Mouse (Mus musculus) neural tube, embryonic 12.5 days (tissue): ENCODE measurements around the gene Amotl1. TPM values are rescaled to one million over a fixed set of nuclear protein-coding genes. Genes with fewer than 3 reads are reported as not detected.

ENCODE experiments used
- ATAC-seq: fragments of 200-750 bp; cut with Nextera tagmentation; 2 replicates; pipeline ENCODE4 v1.8.0; 2017; ENCODE audit warnings: low read depth, mild to moderate bottlenecking, moderate TSS enrichment, moderate library complexity; ENCODE audit not compliant: low FRiP score
- H3K27ac ChIP-seq: fragments of 300-500 bp; sonication (generic); 2 replicates; pipeline ENCODE4 v1.5.1; 2016
- H3K27me3 ChIP-seq: fragments of 300-500 bp; sonication (generic); replicated peaks from 2 replicates; pipeline ENCODE4 v1.6.1; 2016; ENCODE audit warnings: mild to moderate bottlenecking
- H3K36me3 ChIP-seq: fragments of 300-500 bp; sonication (generic); 2 replicates; pipeline ENCODE4 v1.6.1; 2016; ENCODE audit warnings: mild to moderate bottlenecking
- H3K4me1 ChIP-seq: fragments of 300-500 bp; sonication (generic); 2 replicates; pipeline ENCODE4 v1.6.1; 2016
- H3K4me2 ChIP-seq: fragments of 300-500 bp; sonication (generic); replicated peaks from 2 replicates; pipeline ENCODE4 v1.6.1; 2016; ENCODE audit warnings: mild to moderate bottlenecking
- H3K4me3 ChIP-seq: fragments of 300-500 bp; sonication (generic); 2 replicates; pipeline ENCODE4 v1.5.1; 2016
- H3K9ac ChIP-seq: fragments of 300-500 bp; sonication (generic); 2 replicates; pipeline ENCODE4 v1.6.1; 2016; ENCODE audit warnings: mild to moderate bottlenecking
- H3K9me3 ChIP-seq: fragments of 300-500 bp; sonication (generic); 2 replicates; pipeline ENCODE4 v1.6.1; 2016; ENCODE audit warnings: mild to moderate bottlenecking
- WGBS: fragments of 180-500 bp; shearing (Covaris S2); methylation state at CpG from one replicate; pipeline ENCODE4 v1.1.7; 2016; 5-methylcytosine and 5-hydroxymethylcytosine counted together
- polyA plus RNA-seq: library from polyadenylated mRNA; unstranded; fragments of >200 nt; fragmentation: Nextera tagmentation; extraction: Ambion mirVana; gene quantifications from 2 replicates; pipeline ENCODE4 v1.2.1, GENCODE M21; 2016

Gene Amotl1
- polyA plus RNA-seq, 1 experiment from 2014 or later: 13.5 TPM

DNA sequence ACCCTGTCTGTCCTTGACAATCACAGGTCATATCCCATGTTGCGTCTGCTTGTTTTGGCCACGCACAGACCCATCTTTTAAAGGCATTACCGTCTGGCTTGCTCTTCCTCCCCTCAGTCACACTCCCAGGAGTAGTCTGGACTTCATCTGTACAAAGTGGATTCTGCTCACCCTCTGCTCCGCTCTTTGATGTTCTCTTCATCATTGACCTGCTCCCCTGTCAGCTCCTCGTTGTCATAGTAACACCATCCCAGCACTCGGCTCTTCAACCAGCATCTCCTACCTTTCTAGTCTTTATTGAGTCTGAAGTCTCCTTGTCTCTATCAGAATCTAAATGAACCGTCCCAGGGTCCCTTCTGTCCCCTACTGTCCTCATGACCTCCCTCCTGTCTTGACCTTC lies 9.3 kb downstream of the Amotl1 start:
- H3K27ac ChIP-seq: no peak overlapping the region

GRCm38 (mm10) chr9:14634155-14634554 lies 10.7 kb downstream of the Amotl1 start:
- 20% methylated on average over 15 of the region's 15 CpGs for WGBS
- ATAC-seq: peak; percentile 89

More for the DNA sequence above, 9.3 kb downstream of the Amotl1 start:
- Histone ChIP-seq H3K4me3 (no peak overlapping the region), H3K9me3 (no peaks in the 10 kb centered on the region), H3K4me1 (peaks cover 16% of the 10 kb centered on the region), H3K36me3 (no peaks in the 10 kb centered on the region), H3K27me3 (0 out of 2 replicates have a peak, but pooled peaks cover 3% of the 10 kb centered on the region), H3K4me2 (no peak overlapping the region), H3K9ac (no peak overlapping the region)
- 77% methylated on average over 7 of the region's 7 CpGs for WGBS
- ATAC-seq: no peak

GRCm38 (mm10) chr9:14632365-14633163 lies 12.3 kb downstream of the Amotl1 start:
- ATAC-seq: no peak
- Histone ChIP-seq H3K4me2 (no peak overlapping the region), H3K36me3 (no peaks in the 10 kb centered on the region), H3K9me3 (no peaks in the 10 kb centered on the region), H3K27me3 (0 out of 2 replicates have a peak, but pooled peaks cover 3% of the 10 kb centered on the region), H3K27ac (no peak overlapping the region), H3K4me1 (peaks cover 16% of the 10 kb centered on the region), H3K9ac (no peak overlapping the region), H3K4me3 (no peak overlapping the region)
- 47% methylated on average over 10 of the region's 10 CpGs for WGBS

More at GRCm38 (mm10) chr9:14634155-14634554, 10.7 kb downstream of the Amotl1 start:
- Histone ChIP-seq H3K27me3 (0 out of 2 replicates have a peak, but pooled peaks cover 3% of the 10 kb centered on the region), H3K36me3 (no peaks in the 10 kb centered on the region), H3K27ac (no peak overlapping the region), H3K4me2 (peak overlapping the region; percentile 43), H3K4me1 (peaks cover 16% of the 10 kb centered on the region), H3K4me3 (no peak overlapping the region), H3K9me3 (no peaks in the 10 kb centered on the region), H3K9ac (no peak overlapping the region)

GRCm38 (mm10) chr9:14631729-14632128 lies 13.1 kb downstream of the Amotl1 start:
- Histone ChIP-seq H3K27me3 (0 out of 2 replicates have a peak, but pooled peaks cover 3% of the 10 kb centered on the region), H3K27ac (no peak overlapping the region), H3K9ac (no peak overlapping the region), H3K4me2 (no peak overlapping the region), H3K4me3 (no peak overlapping the region), H3K4me1 (peaks cover 16% of the 10 kb centered on the region), H3K9me3 (no peaks in the 10 kb centered on the region), H3K36me3 (no peaks in the 10 kb centered on the region)
- 41% methylated on average over 5 of the region's 5 CpGs for WGBS
- no peak for ATAC-seq

DNA sequence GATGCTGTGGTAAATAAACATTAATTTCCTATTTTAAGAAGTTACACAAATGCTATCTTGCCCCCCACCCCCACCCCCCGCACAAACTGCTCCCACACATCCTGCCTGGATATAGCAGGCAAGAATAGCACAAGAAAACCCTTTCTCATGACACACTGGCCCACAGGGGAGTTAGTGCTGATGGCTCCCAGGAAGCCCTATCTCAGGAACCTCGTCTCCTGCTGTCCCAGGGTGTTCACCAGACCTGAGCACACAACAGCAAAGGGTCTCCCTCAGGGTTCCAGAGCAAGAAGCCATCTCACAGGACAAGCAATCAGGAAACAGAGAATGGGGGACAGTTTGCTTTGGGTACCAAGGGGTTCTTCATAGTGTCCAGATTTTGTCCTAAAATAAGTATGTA lies 17.3 kb downstream of the Amotl1 start:
- Histone ChIP-seq H3K9ac (no peak overlapping the region), H3K4me2 (no peak overlapping the region), H3K4me3 (no peak overlapping the region), H3K4me1 (peaks cover 8% of the 10 kb centered on the region; the same call in 1 of the 2 replicates), H3K27me3 (no peaks in the 10 kb centered on the region), H3K27ac (no peak overlapping the region), H3K9me3 (no peaks in the 10 kb centered on the region), H3K36me3 (no peaks in the 10 kb centered on the region)
- WGBS: 79% methylated on average over 2 of the region's 2 CpGs
- ATAC-seq: no peak

DNA sequence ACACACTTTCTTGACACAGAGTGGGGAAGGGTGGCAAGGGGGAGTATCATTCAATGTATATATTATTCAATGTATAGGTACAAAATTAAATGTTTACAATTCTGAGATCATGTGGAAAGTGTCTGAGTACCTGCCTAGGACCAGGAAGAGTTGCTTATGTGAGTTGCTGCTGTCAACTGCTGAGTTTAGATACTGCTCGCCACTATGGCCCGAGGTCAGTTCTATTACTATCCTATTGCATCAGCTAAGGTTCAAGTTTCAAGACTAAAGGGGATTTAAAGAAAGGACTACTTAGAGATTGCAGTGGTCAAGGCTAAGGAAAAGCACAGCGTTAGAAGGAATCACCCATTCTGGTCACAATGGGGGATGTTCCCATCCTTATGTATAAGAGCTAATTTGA lies 18.9 kb downstream of the Amotl1 start:
- ATAC-seq: no peak
- no peak overlapping the region for H3K4me2 ChIP-seq
- 86% methylated on average over 3 of the region's 3 CpGs for WGBS
- no peaks in the 10 kb centered on the region for H3K36me3 ChIP-seq
- no peak overlapping the region for H3K4me3 ChIP-seq
- H3K4me1 ChIP-seq: no peaks in the 10 kb centered on the region
- H3K27ac ChIP-seq: no peak overlapping the region
- no peaks in the 10 kb centered on the region for H3K27me3 ChIP-seq
- H3K9ac ChIP-seq: no peak overlapping the region
- H3K9me3 ChIP-seq: no peaks in the 10 kb centered on the region

DNA sequence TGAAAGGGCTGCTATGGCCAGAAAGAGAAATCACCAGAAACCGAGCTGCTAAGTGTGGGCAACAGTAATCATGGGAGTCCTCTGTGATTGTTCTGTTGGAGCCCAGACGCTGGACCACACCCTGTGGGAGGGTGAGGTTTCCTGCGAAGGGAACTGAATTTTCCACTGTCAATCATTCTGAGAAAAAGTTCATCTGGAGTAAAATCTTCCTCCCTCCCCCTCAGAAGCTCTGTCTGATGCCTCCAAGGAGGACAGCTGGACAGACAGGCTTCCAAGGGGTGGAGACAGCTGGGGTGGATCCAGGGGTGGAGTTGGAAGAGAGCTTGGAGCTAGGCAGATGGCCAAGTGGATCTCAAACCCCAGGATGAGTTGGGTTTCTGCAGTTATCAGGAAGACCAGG lies 19.8 kb downstream of the Amotl1 start:
- no peaks in the 10 kb centered on the region for H3K27me3 ChIP-seq
- WGBS: 38% methylated on average over 3 of the region's 3 CpGs
- no peak overlapping the region for H3K27ac ChIP-seq
- no peak overlapping the region for H3K4me2 ChIP-seq
- H3K4me1 ChIP-seq: no peaks in the 10 kb centered on the region
- H3K9ac ChIP-seq: no peak overlapping the region
- no peak overlapping the region for H3K4me3 ChIP-seq
- H3K36me3 ChIP-seq: no peaks in the 10 kb centered on the region
- no peaks in the 10 kb centered on the region for H3K9me3 ChIP-seq
- no peak for ATAC-seq

GRCm38 (mm10) chr9:14623928-14624327 lies 20.9 kb downstream of the Amotl1 start:
- Histone ChIP-seq H3K27ac (no peak overlapping the region), H3K4me3 (no peak overlapping the region), H3K27me3 (no peaks in the 10 kb centered on the region), H3K36me3 (no peaks in the 10 kb centered on the region), H3K4me1 (no peaks in the 10 kb centered on the region), H3K4me2 (no peak overlapping the region), H3K9ac (no peak overlapping the region), H3K9me3 (no peaks in the 10 kb centered on the region)
- 75% methylated on average over 4 of the region's 4 CpGs for WGBS
- ATAC-seq: no peak

DNA sequence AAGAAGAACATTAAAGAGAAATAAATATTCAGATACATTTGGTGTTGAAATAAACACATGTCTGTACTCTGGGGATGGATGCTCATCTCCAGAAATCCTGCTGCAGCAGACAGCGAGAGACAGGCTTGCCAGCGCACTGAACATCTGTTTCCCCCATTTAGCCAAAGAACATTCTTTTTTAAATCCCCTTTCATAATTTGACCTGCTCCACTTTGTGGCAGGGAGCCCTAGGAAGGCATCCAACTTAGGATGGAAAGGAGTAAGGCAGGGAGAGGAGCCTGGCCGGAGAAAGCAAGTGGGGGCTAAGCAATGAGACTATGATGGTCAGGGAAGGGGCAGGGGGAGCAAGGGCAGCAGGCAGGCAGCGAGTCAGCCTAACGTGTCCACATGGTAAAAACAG lies 21.6 kb downstream of the Amotl1 start:
- H3K27me3 ChIP-seq: no peaks in the 10 kb centered on the region
- no peaks in the 10 kb centered on the region for H3K36me3 ChIP-seq
- ATAC-seq: no peak
- no peaks in the 10 kb centered on the region for H3K9me3 ChIP-seq
- no peak overlapping the region for H3K4me2 ChIP-seq
- 61% methylated on average over 5 of the region's 5 CpGs for WGBS
- no peak overlapping the region for H3K27ac ChIP-seq
- no peaks in the 10 kb centered on the region for H3K4me1 ChIP-seq
- H3K4me3 ChIP-seq: no peak overlapping the region
- no peak overlapping the region for H3K9ac ChIP-seq

DNA sequence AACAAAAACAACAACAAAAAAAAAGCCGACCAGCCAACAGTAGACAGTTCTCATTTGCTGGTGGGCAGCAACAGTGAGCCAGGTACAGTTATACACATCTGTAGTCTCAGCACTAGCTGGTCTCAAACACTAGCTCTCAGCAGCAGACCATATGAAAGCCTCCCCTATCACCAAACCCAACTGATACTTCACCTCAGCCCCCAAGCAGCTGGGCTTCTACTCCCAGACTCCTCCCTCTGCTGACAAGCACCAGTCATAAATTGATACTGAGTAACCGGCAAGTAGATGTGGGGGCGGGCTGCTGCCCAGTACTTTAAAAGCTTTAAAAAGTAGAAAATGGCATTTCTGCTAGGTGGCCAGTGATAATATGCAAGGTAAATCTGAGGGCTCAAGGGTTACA lies 22.0 kb downstream of the Amotl1 start:
- Histone ChIP-seq H3K4me2 (no peak overlapping the region), H3K4me1 (no peaks in the 10 kb centered on the region), H3K4me3 (no peak overlapping the region), H3K9me3 (no peaks in the 10 kb centered on the region), H3K36me3 (no peaks in the 10 kb centered on the region), H3K27me3 (no peaks in the 10 kb centered on the region), H3K9ac (no peak overlapping the region), H3K27ac (no peak overlapping the region)
- no peak for ATAC-seq
- WGBS: 55% methylated on average over 3 of the region's 3 CpGs

- no peak for ATAC-seq
- 84% methylated on average over 5 of the region's 5 CpGs for WGBS
- no peaks in the 10 kb centered on the region for H3K27me3 ChIP-seq
Observed at GRCm38 (mm10) chr9:14620107-14620506, 24.7 kb downstream of the Amotl1 start.

DNA sequence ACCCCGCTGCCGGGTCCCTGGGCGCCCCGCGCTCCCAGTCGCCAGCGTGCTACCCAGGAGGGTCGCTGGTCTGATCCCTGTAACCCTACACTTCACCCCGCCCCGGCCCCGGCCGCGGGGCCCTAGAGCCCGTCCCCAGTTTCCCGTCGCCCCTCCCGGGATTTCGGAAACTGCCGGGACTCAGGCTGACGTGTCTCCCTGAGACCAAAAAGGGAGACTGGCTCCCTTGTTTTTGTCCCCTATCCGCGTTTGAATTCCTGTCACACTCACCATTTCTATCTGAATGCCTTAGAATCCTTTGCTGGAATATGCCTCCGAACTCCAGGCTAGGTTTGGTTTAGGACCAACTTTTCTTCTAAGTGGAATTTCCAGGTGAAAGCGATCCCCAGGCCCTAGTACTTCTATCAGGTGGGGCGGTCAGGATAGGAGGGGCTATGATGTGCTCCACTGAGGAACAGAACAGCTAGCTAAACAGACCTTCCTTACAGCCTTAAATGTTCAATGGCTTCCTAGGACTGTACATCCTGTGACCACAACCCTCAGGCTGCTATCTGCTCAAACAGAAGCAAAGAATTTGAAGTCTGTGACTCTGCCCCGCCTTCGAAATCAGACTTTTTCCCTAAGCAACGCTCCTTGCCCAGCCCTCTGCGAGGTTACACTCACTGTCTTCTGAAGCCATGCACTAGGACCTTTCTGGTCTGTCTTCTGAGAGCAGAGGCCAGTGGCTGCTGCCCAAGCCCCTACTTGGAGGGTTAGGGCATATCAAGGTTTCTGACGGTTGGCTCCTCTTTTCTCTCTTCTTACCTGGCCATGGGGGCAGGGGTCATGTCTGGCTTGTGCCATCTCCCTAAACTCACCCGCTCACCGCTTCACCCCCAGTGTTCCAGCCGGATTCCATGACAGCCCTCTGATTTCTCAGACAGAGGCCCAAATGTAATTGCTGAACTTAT lies 29.6 kb downstream of the Amotl1 start:
- WGBS: 14% methylated on average over 28 of the region's 33 CpGs
- Histone ChIP-seq H3K4me3 (peak overlapping the region; percentile 82), H3K9me3 (no peaks in the 10 kb centered on the region), H3K27ac (0 out of 2 replicates have a peak overlapping the region, but pooled peaks have one; percentile 37), H3K27me3 (no peaks in the 10 kb centered on the region), H3K9ac (peak overlapping the region; percentile 94), H3K4me1 (peaks cover 28% of the 10 kb centered on the region), H3K36me3 (no peaks in the 10 kb centered on the region), H3K4me2 (peak overlapping the region; percentile 89)
- peak; percentile 86 for ATAC-seq

More at GRCm38 (mm10) chr9:14620107-14620506, 24.7 kb downstream of the Amotl1 start:
- no peak overlapping the region for H3K4me2 ChIP-seq
- no peaks in the 10 kb centered on the region for H3K9me3 ChIP-seq
- H3K9ac ChIP-seq: no peak overlapping the region
- H3K4me3 ChIP-seq: no peak overlapping the region
- H3K4me1 ChIP-seq: peaks cover 3% of the 10 kb centered on the region; the same call in 1 of the 2 replicates
- no peak overlapping the region for H3K27ac ChIP-seq
- H3K36me3 ChIP-seq: no peaks in the 10 kb centered on the region
